Mouse (Mus musculus) myocyte (in vitro differentiated cells): ENCODE measurements around the gene Gpsm2. TPM values are rescaled to one million over a fixed set of nuclear protein-coding genes. Genes with fewer than 3 reads are reported as not detected.

ENCODE experiments used
- H3K27me3 ChIP-seq: one replicate; pipeline ENCODE4 v1.6.1; 2011; ENCODE audit not compliant: control insufficient read depth, insufficient read depth, insufficient read length
- H3K36me3 ChIP-seq: one replicate; pipeline ENCODE4 v1.6.1; 2011; ENCODE audit not compliant: control insufficient read depth, insufficient read depth
- H3K4me2 ChIP-seq: one replicate; pipeline ENCODE4 v1.6.1; 2011; ENCODE audit warnings: low read depth, control low read depth
- H3K4me3 ChIP-seq: one replicate; pipeline ENCODE4 v1.5.1; 2011; ENCODE audit warnings: mild to moderate bottlenecking, control low read depth, moderate library complexity
- H3K79me2 ChIP-seq: one replicate; pipeline ENCODE4 v1.6.1; 2011; ENCODE audit not compliant: control insufficient read depth, insufficient read depth
- H3ac ChIP-seq: one replicate; pipeline ENCODE4 v1.6.1; 2011; ENCODE audit not compliant: control insufficient read depth, insufficient read length
- CEBPB ChIP-seq: IDR thresholded peaks from 2 replicates; pipeline ENCODE4 v1.6.1; 2011; ENCODE audit warnings: mild to moderate bottlenecking, moderate library complexity; ENCODE audit not compliant: poor library complexity, insufficient read depth, severe bottlenecking
- E2F4 ChIP-seq: IDR thresholded peaks from one replicate; pipeline ENCODE4 v1.6.1; 2011; ENCODE audit warnings: mild to moderate bottlenecking, control low read depth, moderate library complexity; ENCODE audit not compliant: insufficient read depth
- MAX ChIP-seq: IDR thresholded peaks from one replicate; pipeline ENCODE4 v1.6.1; 2011; ENCODE audit warnings: low read depth, mild to moderate bottlenecking, control low read depth
- MYOD1 ChIP-seq, 3 experiments: IDR thresholded peaks; one replicate each; pipeline ENCODE4 v1.6.1; 2011; ENCODE audit warnings: control low read depth in 2 of 3, low read depth in 2 of 3, mild to moderate bottlenecking in 2 of 3, moderate library complexity in 1 of 3; ENCODE audit not compliant: insufficient read length in 2 of 3, control insufficient read depth in 1 of 3
- MYOG ChIP-seq, 3 experiments: IDR thresholded peaks; one replicate each; pipeline ENCODE4 v1.6.1; 2011; ENCODE audit warnings: control low read depth in 2 of 3, low read depth in 2 of 3, mild to moderate bottlenecking in 2 of 3; ENCODE audit not compliant: insufficient read length in 2 of 3, control insufficient read depth in 1 of 3, insufficient read depth in 1 of 3
- POLR2A ChIP-seq: IDR thresholded peaks from one replicate; pipeline ENCODE4 v1.6.1; 2011; ENCODE audit warnings: low read depth, mild to moderate bottlenecking, control low read depth, moderate library complexity; ENCODE audit not compliant: insufficient read length
- POLR2AphosphoS2 ChIP-seq: IDR thresholded peaks from one replicate; pipeline ENCODE4 v1.6.1; 2011; ENCODE audit warnings: low read depth, control low read depth; ENCODE audit not compliant: insufficient read length
- REST ChIP-seq: IDR thresholded peaks from one replicate; pipeline ENCODE4 v1.6.1; 2011; ENCODE audit warnings: mild to moderate bottlenecking, control low read depth, moderate library complexity; ENCODE audit not compliant: insufficient read depth, insufficient read length
- SRF ChIP-seq: IDR thresholded peaks from one replicate; pipeline ENCODE4 v1.6.1; 2011; ENCODE audit warnings: low read depth; ENCODE audit not compliant: control insufficient read depth, insufficient read length
- TCF12 ChIP-seq: IDR thresholded peaks from one replicate; pipeline ENCODE4 v1.6.1; 2011; ENCODE audit warnings: mild to moderate bottlenecking, control low read depth; ENCODE audit not compliant: poor library complexity, insufficient read depth, severe bottlenecking
- TCF3 ChIP-seq: IDR thresholded peaks from one replicate; pipeline ENCODE4 v1.6.1; 2011; ENCODE audit warnings: low read depth, control low read depth; ENCODE audit not compliant: insufficient read length
- USF1 ChIP-seq: IDR thresholded peaks from one replicate; pipeline ENCODE4 v1.6.1; 2011; ENCODE audit warnings: low read depth, mild to moderate bottlenecking, control low read depth, moderate library complexity
- polyA plus RNA-seq: library from polyadenylated mRNA; unstranded; fragments of >200 nt; fragmentation: generic; extraction: Trizol; gene quantifications from one replicate; pipeline ENCODE4 v1.2.1, GENCODE M21; 2012; ENCODE audit warnings: missing spikeins

Gene Gpsm2
- polyA plus RNA-seq, 1 experiment = 16.4 TPM

- H3K4me3 ChIP-seq = no peak overlapping the region
- no peaks in the 10 kb centered on the region for H3K36me3 ChIP-seq
- H3K27me3 ChIP-seq = no peaks in the 10 kb centered on the region
- H3K4me2 ChIP-seq = no peak overlapping the region
- H3K79me2 ChIP-seq = no peaks in the 10 kb centered on the region
- no peak overlapping the region for H3ac ChIP-seq
- TF ChIP-seq TCF12 (no peak), MYOG (IDR thresholded peaks at IDR 0.05; ENCODE audit: control insufficient read depth in 1 of 3, insufficient read depth in 1 of 3, insufficient read length in 2 of 3, low read depth in 2 of 3) (no peak), REST (no peak), E2F4 (no peak), MAX (no peak), MYOD1 (IDR thresholded peaks at IDR 0.05; ENCODE audit: control insufficient read depth in 1 of 3, insufficient read length in 2 of 3, low read depth in 2 of 3) (no peak), USF1 (no peak), POLR2AphosphoS2 (no peak), POLR2A (no peak), CEBPB (no peak)
Observed at GRCm38 (mm10) chr3:108730316-108730715, 8.2 kb upstream of the Gpsm2 start.

- Histone ChIP-seq H3ac (no peak overlapping the region), H3K4me2 (no peak overlapping the region), H3K79me2 (no peaks in the 10 kb centered on the region), H3K27me3 (no peaks in the 10 kb centered on the region), H3K36me3 (no peaks in the 10 kb centered on the region), H3K4me3 (no peak overlapping the region)
- TF ChIP-seq CEBPB (no peak), REST (no peak), TCF12 (no peak), POLR2A (no peak), TCF3 (no peak), USF1 (no peak), E2F4 (no peak), MYOG (IDR thresholded peaks at IDR 0.05; ENCODE audit: control insufficient read depth in 1 of 3, insufficient read depth in 1 of 3, insufficient read length in 2 of 3, low read depth in 2 of 3) (no peak), MYOD1 (IDR thresholded peaks at IDR 0.05; ENCODE audit: control insufficient read depth in 1 of 3, insufficient read length in 2 of 3, low read depth in 2 of 3) (no peak)
Observed at GRCm38 (mm10) chr3:108727776-108728175, 5.7 kb upstream of the Gpsm2 start.

- no peaks in the 10 kb centered on the region for H3K27me3 ChIP-seq
- no peak overlapping the region for H3ac ChIP-seq
- TF ChIP-seq MYOG (IDR thresholded peaks at IDR 0.05; ENCODE audit: control insufficient read depth in 1 of 3, insufficient read depth in 1 of 3, insufficient read length in 2 of 3, low read depth in 2 of 3) (no peak), TCF12 (no peak), SRF (no peak), POLR2A (no peak), TCF3 (no peak), MAX (no peak), POLR2AphosphoS2 (no peak), MYOD1 (IDR thresholded peaks at IDR 0.05; ENCODE audit: control insufficient read depth in 1 of 3, insufficient read length in 2 of 3, low read depth in 2 of 3) (no peak), REST (no peak), CEBPB (no peak), E2F4 (no peak), USF1 (no peak)
- H3K36me3 ChIP-seq = no peaks in the 10 kb centered on the region
- H3K4me3 ChIP-seq = no peak overlapping the region
- H3K79me2 ChIP-seq = no peaks in the 10 kb centered on the region
- no peak overlapping the region for H3K4me2 ChIP-seq
Observed at GRCm38 (mm10) chr3:108727344-108727743, 5.2 kb upstream of the Gpsm2 start.

- Histone ChIP-seq H3K79me2 (peaks cover 2% of the 10 kb centered on the region), H3K36me3 (no peaks in the 10 kb centered on the region), H3ac (no peak overlapping the region), H3K4me2 (no peak overlapping the region), H3K4me3 (no peak overlapping the region), H3K27me3 (no peaks in the 10 kb centered on the region)
- TF ChIP-seq USF1 (no peak), MAX (no peak), E2F4 (no peak)
Observed at GRCm38 (mm10) chr3:108726413-108726812, 4.3 kb upstream of the Gpsm2 start.

GRCm38 (mm10) chr3:108721076-108721991 is 775 bp downstream of the Gpsm2 start:
- no peaks in the 10 kb centered on the region for H3K36me3 ChIP-seq
- H3K79me2 ChIP-seq = peaks cover 52% of the 10 kb centered on the region
- TF ChIP-seq SRF (no peak), E2F4 (no peak), USF1 (no peak), MAX (no peak)
- no peaks in the 10 kb centered on the region for H3K27me3 ChIP-seq
- H3ac ChIP-seq = peak overlapping the region; percentile 39
- H3K4me2 ChIP-seq = peak overlapping the region; percentile 79
- H3K4me3 ChIP-seq = peak overlapping the region; percentile 49
